Mouse (Mus musculus) adrenal gland, postnatal 25 days (tissue): Measurements from ENCODE around the gene Naa60. TPM values are rescaled to one million over a fixed set of nuclear protein-coding genes. Genes with fewer than 3 reads are reported as not detected.
A peak's percentile ranks its signal among the peaks of the same experiment; 100 is the strongest.

Source experiments
- DNase-seq: peaks from one replicate; pipeline ENCODE4 v3.0.0; 2021; ENCODE audit warnings: mixed read lengths
- microRNA-seq, 2 experiments: library from miRNA; unstranded; fragments of <30 nt; microRNA quantifications; one replicate each; pipeline ENCODE4 v1.2.0; 2021
- total RNA-seq: library from RNA; stranded (reverse); gene quantifications from 2 replicates; pipeline ENCODE4 v1.2.3, GENCODE M21; 2021

Naa60 gene
- total RNA-seq, 1 experiment from 2014 or later, result 104 TPM

- DNase-seq, result no peak
Measured at GRCm38 (mm10) chr16:3885065-3885670, 13.0 kb downstream of the Naa60 start.

GRCm38 (mm10) chr16:3891621-3892295 lies 19.6 kb downstream of the Naa60 start:
- no peak for DNase-seq

GRCm38 (mm10) chr16:3893739-3894138 lies 21.6 kb downstream of the Naa60 start:
- DNase-seq, result no peak

- no peak for DNase-seq
Measured at GRCm38 (mm10) chr16:3895173-3895792, 23.1 kb downstream of the Naa60 start.

- DNase-seq, result no peak
Measured at GRCm38 (mm10) chr16:3896046-3896445, 23.9 kb downstream of the Naa60 start.

- no peak for DNase-seq
Measured at GRCm38 (mm10) chr16:3896553-3896952, 24.4 kb downstream of the Naa60 start.

- no peak for DNase-seq
Measured at GRCm38 (mm10) chr16:3907471-3907870, 35.3 kb downstream of the Naa60 start.

- peak; percentile 90 for DNase-seq
Measured at GRCm38 (mm10) chr16:3908537-3909111, 36.4 kb downstream of the Naa60 start, which contains the start of the genes 1700037C18Rik and Cluap1. TSS of gene 1700037C18Rik (minus strand) at chr16:3908689. TSS of gene Cluap1 (plus strand) at chr16:3908801.

GRCm38 (mm10) chr16:3909118-3909517 lies 36.9 kb downstream of the Naa60 start:
- DNase-seq, result no peak

GRCm38 (mm10) chr16:3920756-3921155 lies 48.6 kb downstream of the Naa60 start:
- no peak for DNase-seq

GRCm38 (mm10) chr16:3923515-3923914 lies 51.3 kb downstream of the Naa60 start:
- no peak for DNase-seq

GRCm38 (mm10) chr16:3923966-3924365 lies 51.8 kb downstream of the Naa60 start:
- DNase-seq, result no peak

GRCm38 (mm10) chr16:3928582-3928981 lies 56.4 kb downstream of the Naa60 start:
- DNase-seq, result no peak

- DNase-seq, result no peak
Measured at GRCm38 (mm10) chr16:3929151-3929550, 57.0 kb downstream of the Naa60 start.

GRCm38 (mm10) chr16:3933536-3933935 lies 61.4 kb downstream of the Naa60 start:
- no peak for DNase-seq

- DNase-seq, result no peak
Measured at GRCm38 (mm10) chr16:3934091-3934490, 61.9 kb downstream of the Naa60 start.

- no peak for DNase-seq
Measured at GRCm38 (mm10) chr16:3934701-3935100, 62.5 kb downstream of the Naa60 start.

- no peak for DNase-seq
Measured at GRCm38 (mm10) chr16:3951141-3951540, 79.0 kb downstream of the Naa60 start.

Small RNA genes lying within 50 kb of the gene (microRNA-seq; reads per million reads assigned to microRNA genes)
- 0 reads per million in 2 experiments for gene Gm23493

Other genes with a start within 250 kb of the Naa60 start
- gene Mefv, start 154.3 kb upstream of the Naa60 start, total RNA-seq, result not detected in 2 replicates
- gene Zfp263, start 128.3 kb upstream of the Naa60 start, total RNA-seq, result 21.4 and 26.1 TPM in 2 replicates
- not detected in 2 replicates for gene Olfr15, start 41.5 kb upstream of the Naa60 start, total RNA-seq
- 13.8 and 18.1 TPM in 2 replicates for gene Zfp174, start 25.1 kb upstream of the Naa60 start, total RNA-seq
- gene Zfp597, start 12.2 kb downstream of the Naa60 start, total RNA-seq, result 24.4 TPM in 2 replicates
- 1.5 and 1.8 TPM in 2 replicates for gene Gm20695, start 12.3 kb downstream of the Naa60 start, total RNA-seq
- gene 1700037C18Rik, start 36.3 kb downstream of the Naa60 start, total RNA-seq, result 2.7 and 4.4 TPM in 2 replicates
- 18.4 and 23.0 TPM in 2 replicates for gene Cluap1, start 36.4 kb downstream of the Naa60 start, total RNA-seq
- 3.7 and 4.3 TPM in 2 replicates for gene Nlrc3, start 104.3 kb downstream of the Naa60 start, total RNA-seq
- gene Slx4, start 131.4 kb downstream of the Naa60 start, total RNA-seq, result 26.7 and 33.7 TPM in 2 replicates
- not detected in 2 replicates for gene Dnase1, start 164.6 kb downstream of the Naa60 start, total RNA-seq
- 209 TPM in 2 replicates for gene Trap1, start 205.5 kb downstream of the Naa60 start, total RNA-seq